Mouse (Mus musculus) spleen, postnatal 36 days (tissue): ENCODE measurements around the gene Fancc.
A peak's percentile ranks its signal among the peaks of the same experiment; 100 is the strongest.
"Not testable (repeated sequence)": the region's sequence is repeated elsewhere in the genome, so short reads cannot be mapped to it uniquely, and the experiment has no call there.

Experiments
- DNase-seq, 2 experiments: peaks; one replicate each; pipeline ENCODE4 v3.0.0; 2022; ENCODE audit warnings: low spot score in 2 of 2, mixed read lengths in 1 of 2

The Fancc gene

DNA sequence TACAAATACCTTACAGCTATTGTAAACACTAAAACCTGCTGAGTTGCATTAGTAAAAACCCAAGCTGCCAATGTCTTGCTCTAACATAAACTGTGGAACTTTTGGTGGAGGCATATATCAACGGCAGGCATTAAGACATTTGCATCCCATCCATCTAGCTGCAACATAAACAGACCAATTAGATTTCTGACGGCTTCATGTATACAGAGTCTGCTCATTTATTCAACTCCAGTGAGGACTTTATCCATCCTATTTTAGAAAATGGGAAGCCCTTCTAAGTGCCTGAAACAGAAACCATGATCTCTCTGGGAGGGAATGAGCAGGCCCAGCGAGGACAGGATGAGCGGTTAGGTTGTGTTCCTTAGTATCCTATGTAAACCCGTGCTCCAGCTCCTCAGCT is 18.5 kb upstream of the Fancc start:
- no peak for DNase-seq

DNA sequence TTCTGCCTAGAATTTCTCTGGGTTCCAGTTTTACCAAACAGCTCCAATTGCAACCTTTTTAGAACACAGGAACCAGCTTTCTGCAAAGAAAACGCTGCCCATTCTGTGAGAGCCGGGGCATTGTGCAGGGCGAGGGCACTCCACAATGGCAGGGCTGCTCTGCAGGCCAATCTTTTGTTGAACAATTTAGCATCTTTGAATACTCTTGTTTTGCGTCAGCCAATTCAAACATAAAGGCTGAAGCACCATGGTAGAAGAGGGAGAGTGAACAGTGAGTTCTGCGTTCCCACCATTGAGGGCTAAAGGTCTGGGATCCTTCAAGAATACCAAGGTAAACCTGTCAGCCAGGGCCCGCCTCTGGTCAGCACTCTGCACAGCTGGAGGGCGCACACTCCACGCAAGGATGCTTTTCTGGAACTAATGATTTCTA is 17.9 kb upstream of the Fancc start:
- DNase-seq = no peak

DNA sequence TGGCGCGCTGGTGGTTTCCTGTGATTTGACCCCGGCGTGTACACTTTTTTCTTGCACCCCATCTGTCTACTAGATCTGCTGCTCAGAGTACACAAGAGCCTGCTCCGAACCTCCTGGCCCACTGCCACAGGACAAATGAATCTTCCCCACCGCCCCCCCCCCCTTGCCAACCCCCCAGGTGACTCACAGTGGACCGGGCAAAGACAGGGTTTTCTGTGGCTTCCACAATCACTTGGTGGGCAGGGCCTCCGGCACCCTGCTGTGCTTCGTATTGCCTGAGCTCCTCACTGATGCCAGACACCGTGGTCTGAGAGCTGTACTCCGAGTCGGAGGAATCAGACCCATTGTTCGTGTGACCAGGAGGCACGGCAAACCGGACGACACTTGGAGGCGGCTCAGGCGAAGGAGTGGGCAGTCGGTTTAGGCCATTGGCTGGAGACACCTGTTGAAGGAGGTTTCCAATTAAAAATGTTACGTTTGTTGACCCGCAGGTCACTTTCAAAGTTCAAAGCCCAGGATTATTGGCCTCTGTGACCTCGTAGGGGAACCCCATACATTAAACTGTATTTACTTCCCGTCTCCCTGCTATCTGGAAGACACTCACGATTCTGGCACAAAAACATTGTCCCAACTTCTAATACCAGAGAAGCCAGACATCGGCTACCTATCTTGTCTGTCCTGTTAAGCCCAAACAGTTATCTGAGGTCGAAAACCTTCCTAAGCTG is 16.5 kb upstream of the Fancc start:
- no peak for DNase-seq

- DNase-seq = no peak
Observed at GRCm38 (mm10) chr13:63512411-63512810, 15.3 kb upstream of the Fancc start.

- DNase-seq = no peak
Observed at GRCm38 (mm10) chr13:63507821-63508220, 10.7 kb upstream of the Fancc start.

DNA sequence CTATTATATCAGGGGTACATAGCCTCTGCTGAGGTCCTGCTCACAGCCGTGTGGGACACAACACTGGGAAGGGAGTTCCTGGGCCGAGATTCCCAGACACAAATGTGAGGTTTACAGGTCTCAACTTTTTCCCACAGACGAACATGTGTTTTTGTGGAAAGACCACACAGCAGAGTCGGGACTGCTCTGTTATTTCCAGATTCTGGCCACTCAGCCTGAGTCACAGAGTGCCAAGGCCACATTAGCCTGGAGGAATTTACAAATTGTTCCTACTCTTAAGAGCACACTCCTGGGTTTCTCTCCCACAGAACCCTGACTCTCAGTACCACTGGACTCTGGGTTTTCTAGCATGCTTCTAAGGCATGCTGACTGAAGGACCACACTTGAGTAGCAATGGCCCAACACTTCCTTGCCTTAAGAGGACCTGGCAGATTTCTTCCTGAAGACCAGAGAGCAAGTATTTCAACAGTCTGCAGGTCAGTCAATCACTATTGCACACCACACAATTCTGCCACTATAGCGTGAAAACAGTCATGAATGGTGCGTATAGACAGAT is 10.0 kb upstream of the Fancc start:
- no peak for DNase-seq

- DNase-seq = no peak
Observed at GRCm38 (mm10) chr13:63506364-63506763, 9.3 kb upstream of the Fancc start.

DNA sequence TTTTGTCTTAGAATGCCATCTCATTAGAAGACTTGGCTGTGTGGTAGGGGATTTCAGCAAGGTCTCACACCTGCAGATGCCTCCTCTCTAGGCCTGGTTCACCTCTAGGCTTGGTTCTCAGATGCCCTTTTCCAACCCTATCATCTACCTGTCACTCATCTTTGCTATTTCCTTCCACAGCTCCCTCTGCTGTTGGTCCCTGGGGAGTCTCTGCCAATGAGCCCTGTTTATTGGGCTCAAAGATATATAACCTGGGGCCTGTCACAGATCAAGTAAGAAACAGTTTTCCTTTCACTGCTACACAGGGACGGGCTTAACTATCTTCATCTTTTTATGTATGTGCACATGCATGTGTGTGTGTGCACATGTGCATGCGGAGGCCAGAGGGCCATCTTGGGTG is 5.3 kb upstream of the Fancc start:
- DNase-seq = no peak

GRCm38 (mm10) chr13:63499489-63499888 is 2.4 kb upstream of the Fancc start:
- no peak for DNase-seq

GRCm38 (mm10) chr13:63487707-63488042 is 9.4 kb downstream of the Fancc start:
- no peak for DNase-seq

GRCm38 (mm10) chr13:63486791-63487706 is 10.0 kb downstream of the Fancc start:
- no peak for DNase-seq

DNA sequence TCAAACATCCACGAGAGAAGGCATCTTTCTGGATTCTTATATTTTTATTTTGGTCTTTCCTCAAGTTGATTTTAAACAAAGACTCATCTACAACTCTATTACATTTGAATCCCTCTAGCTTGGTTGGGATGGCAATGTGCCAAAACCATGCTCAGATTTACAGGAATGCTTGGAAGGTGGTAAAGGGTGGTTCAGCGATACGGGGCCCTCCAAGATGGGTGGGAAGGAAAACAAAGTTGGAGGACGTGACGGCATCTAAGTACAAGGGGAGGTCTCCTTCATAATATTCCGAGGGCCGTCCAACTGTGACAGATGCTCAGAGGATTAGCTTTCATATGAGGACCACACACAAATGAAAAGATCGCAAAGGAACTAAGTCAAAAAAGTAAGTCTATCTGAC is 21.7 kb downstream of the Fancc start:
- no peak for DNase-seq

DNA sequence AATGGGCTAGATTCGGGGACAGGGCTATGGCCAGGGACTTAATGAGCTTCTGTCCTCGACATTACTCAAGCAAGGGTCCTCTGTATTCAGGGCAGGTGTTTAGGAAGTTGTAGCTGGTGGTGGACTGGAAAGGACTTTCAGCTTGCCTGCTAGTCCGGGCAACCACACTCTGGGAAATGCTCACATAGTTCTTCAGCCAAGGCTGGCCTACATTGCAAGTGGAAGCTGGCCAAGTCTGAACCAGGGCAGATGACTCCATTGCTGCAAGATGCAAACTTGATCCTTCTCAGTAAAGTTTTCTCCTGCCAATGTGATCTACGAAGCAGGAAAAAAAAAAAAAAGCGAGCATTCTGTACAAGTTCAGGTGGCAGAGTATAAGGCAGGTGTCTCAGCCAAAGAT is 44.2 kb downstream of the Fancc start:
- DNase-seq = no peak

- DNase-seq = no peak
Observed at GRCm38 (mm10) chr13:63451140-63451539, 45.9 kb downstream of the Fancc start.

- DNase-seq = no peak
Observed at GRCm38 (mm10) chr13:63445419-63445818, 51.7 kb downstream of the Fancc start.

GRCm38 (mm10) chr13:63432759-63433158 is 64.3 kb downstream of the Fancc start:
- peak; percentile 5 to 11 for DNase-seq

DNA sequence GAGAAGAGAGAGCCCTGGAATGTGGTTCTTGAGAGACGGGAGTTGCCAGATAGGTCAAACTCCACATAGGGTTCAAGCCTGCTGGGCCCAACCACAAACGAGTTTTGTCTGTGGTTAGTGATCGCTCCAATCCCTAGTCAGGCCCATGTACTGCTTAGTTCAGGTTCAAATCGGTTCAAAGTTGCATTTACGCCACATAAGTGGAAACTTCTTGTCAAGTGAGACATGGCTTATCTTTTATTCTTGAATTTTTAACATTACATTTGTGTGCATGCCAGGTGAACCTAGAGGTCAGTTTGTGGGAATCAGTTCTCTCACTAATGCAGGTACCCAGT is 65.3 kb downstream of the Fancc start:
- no peak for DNase-seq

DNA sequence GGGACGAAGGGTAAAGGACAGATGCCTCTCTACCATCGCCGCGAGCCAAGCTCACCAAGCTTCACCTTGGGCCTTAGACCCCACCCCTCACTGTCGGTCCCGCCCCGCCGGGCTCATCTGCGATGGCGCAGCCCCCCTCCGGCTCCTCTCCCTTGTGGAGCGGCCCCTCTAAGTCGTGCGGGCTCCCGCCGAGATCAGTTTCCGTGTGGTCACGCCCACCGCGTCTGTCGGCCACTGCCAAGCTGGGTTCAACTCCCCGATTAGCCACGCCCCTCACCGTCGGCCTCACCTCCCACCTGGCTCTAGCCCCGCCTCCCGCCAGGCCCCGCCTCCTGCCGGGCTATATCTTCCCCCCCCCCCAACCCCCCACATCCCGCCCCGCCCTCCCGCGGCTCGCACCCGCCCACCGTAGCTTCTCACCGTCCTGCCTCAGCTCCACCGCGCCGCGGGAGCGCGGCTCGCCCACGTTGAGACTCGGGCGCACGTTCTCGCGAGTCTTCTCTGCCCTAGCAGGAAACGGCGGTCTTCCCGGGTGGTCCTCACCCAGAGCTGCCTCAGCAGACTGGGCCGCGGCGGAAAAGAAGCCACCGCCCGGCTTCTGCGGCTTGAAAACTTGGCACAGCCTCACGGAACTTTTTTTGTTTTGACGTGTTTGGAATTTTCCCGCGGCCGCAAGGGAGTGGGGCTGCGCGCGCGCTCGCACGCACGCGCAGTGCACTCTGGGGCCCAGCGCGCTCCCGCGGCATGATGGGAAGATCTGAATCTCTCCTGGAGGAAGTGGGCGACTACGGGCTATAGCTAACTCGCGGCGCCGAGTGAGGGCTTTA is 65.8 kb downstream of the Fancc start:
- peak; percentile 96 to 97 for DNase-seq

DNA sequence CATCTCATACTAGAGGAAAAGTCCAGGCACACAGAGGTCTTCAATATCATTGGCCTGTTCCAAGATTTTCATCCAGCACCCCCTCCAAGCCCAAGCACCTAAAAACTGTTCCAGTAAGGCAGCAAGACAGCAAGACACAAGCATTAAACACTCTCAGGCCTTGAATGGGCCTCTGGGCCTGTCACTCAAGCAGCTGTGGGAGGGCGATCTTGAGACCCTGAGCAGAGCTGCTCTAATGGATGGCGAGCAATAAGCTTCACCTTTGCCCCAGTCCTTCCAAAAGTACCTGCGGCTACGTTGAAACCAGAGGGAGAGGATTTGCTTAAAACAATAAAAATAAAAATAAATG is 66.4 kb downstream of the Fancc start:
- no peak for DNase-seq

DNA sequence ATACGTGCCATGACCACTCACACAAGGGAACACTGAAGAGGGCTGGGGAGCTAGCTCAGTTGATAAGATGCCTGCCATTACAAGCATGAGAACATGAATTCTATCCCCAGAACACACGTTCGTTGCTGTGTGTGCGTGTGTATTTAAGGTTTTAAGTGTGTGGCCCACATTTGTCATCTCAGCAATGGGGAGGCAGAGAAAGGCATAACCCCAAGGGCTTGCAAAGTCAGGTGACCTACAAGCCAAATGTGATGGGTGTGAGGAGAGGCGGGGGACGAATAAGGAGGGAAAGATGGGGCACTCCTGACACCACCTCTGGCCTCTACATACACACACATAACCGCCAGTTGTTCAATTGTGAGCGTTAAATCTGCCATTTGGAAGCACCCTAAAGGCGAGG is 66.9 kb downstream of the Fancc start:
- DNase-seq = no peak

GRCm38 (mm10) chr13:63428211-63428610 is 68.9 kb downstream of the Fancc start:
- not testable (repeated sequence) for DNase-seq

DNA sequence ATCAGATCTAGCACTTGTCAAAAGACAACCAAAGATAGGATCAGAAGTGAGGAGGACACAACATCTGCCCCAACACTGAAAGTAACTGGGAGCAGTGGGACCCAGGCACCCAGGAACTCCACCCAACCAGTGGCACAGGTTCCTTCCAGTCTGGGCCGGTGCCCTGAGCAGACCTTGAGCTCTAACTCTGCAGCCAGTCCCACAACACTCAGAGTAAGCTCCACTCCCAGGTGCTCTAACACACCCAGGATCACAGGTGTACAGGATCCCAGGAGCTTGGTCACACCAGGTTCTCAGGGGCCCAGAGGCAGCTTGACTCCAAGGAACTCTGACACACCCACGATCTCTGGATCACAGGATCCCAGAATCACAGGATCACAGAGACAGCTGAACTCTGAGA is 74.0 kb downstream of the Fancc start:
- DNase-seq = no peak
